Mouse (Mus musculus) forebrain, embryonic 15.5 days (tissue): ENCODE results near the gene Clpb. TPM values are rescaled to one million over a fixed set of nuclear protein-coding genes. Genes with fewer than 3 reads are reported as not detected.

Source experiments
- polyA plus RNA-seq: library from polyadenylated mRNA; unstranded; fragments of >200 nt; fragmentation: Nextera tagmentation; extraction: Ambion mirVana; gene quantifications from 2 replicates; pipeline ENCODE4 v1.2.1, GENCODE M21; 2015

The Clpb gene
- polyA plus RNA-seq, 1 experiment from 2014 or later = 48.0 TPM

Other genes starting within 250 kb of the Clpb start
- gene Pde2a, start 241.9 kb upstream of the Clpb start, polyA plus RNA-seq = 42.5 and 46.4 TPM in 2 replicates
- gene Art2b, start 78.0 kb upstream of the Clpb start, polyA plus RNA-seq = not detected in 2 replicates
- gene Phox2a, start 154.7 kb downstream of the Clpb start, polyA plus RNA-seq = not detected in 2 replicates
- 18.0 and 22.3 TPM in 2 replicates for gene Inppl1, start 174.6 kb downstream of the Clpb start, polyA plus RNA-seq
- gene Folr2, start 193.6 kb downstream of the Clpb start, polyA plus RNA-seq = 1.2 and 1.6 TPM in 2 replicates
- 71.1 and 74.3 TPM in 2 replicates for gene Anapc15, start 200.1 kb downstream of the Clpb start, polyA plus RNA-seq
- 18.9 and 30.4 TPM in 2 replicates for gene Folr1, start 207.2 kb downstream of the Clpb start, polyA plus RNA-seq
- gene Lamtor1, start 242.3 kb downstream of the Clpb start, polyA plus RNA-seq = 165 and 167 TPM in 2 replicates
- 0.24 and 0.47 TPM in 2 replicates for gene Tomt, start 242.7 kb downstream of the Clpb start, polyA plus RNA-seq